Mouse (Mus musculus) intestine, embryonic 15.5 days (tissue): ENCODE measurements around the gene Ptges2. TPM values are rescaled to one million over a fixed set of nuclear protein-coding genes. Genes with fewer than 3 reads are reported as not detected.
A peak's percentile ranks its signal among the peaks of the same experiment; 100 is the strongest.

ENCODE experiments used
- ATAC-seq: fragments of 200-750 bp; cut with Nextera tagmentation; 2 replicates; pipeline ENCODE4 v1.8.0; 2017; ENCODE audit warnings: moderate TSS enrichment, moderate library complexity
- H3K27ac ChIP-seq: fragments of 300-500 bp; sonication (generic); 2 replicates; pipeline ENCODE4 v1.5.1; 2015; ENCODE audit warnings: mild to moderate bottlenecking, inconsistent platforms
- H3K27me3 ChIP-seq: fragments of 300-500 bp; sonication (generic); replicated peaks from 2 replicates; pipeline ENCODE4 v1.6.1; 2015; ENCODE audit warnings: inconsistent platforms
- H3K36me3 ChIP-seq: fragments of 300-500 bp; sonication (generic); 2 replicates; pipeline ENCODE4 v1.6.1; 2015; ENCODE audit warnings: inconsistent platforms
- H3K4me1 ChIP-seq: fragments of 300-500 bp; sonication (generic); replicated peaks from 2 replicates; pipeline ENCODE4 v1.6.1; 2015; ENCODE audit warnings: inconsistent platforms
- H3K4me2 ChIP-seq: fragments of 300-500 bp; sonication (generic); replicated peaks from 2 replicates; pipeline ENCODE4 v1.6.1; 2015; ENCODE audit warnings: mild to moderate bottlenecking, inconsistent platforms
- H3K4me3 ChIP-seq: fragments of 300-500 bp; sonication (generic); replicated peaks from 2 replicates; pipeline ENCODE4 v1.5.1; 2015; ENCODE audit warnings: inconsistent platforms
- H3K9ac ChIP-seq: fragments of 300-500 bp; sonication (generic); 2 replicates; pipeline ENCODE4 v1.6.1; 2015; ENCODE audit warnings: inconsistent platforms
- H3K9me3 ChIP-seq: fragments of 300-500 bp; sonication (generic); 2 replicates; pipeline ENCODE4 v1.6.1; 2016; ENCODE audit warnings: inconsistent platforms
- WGBS: fragments of 180-500 bp; shearing (Covaris S2); methylation state at CpG from one replicate; pipeline ENCODE4 v1.1.7; 2015; 5-methylcytosine and 5-hydroxymethylcytosine counted together
- polyA plus RNA-seq: library from polyadenylated mRNA; unstranded; fragments of >200 nt; fragmentation: Nextera tagmentation; extraction: Ambion mirVana; gene quantifications from 2 replicates; pipeline ENCODE4 v1.2.1, GENCODE M21; 2015

Gene Ptges2
- polyA plus RNA-seq, 1 experiment from 2014 or later = 43.5 TPM

- Histone ChIP-seq H3K36me3 (peaks cover 39% of the 10 kb centered on the region), H3K9me3 (no peaks in the 10 kb centered on the region), H3K27ac (no peak overlapping the region), H3K27me3 (no peaks in the 10 kb centered on the region), H3K9ac (no peak overlapping the region), H3K4me3 (no peak overlapping the region), H3K4me1 (peaks cover 23% of the 10 kb centered on the region), H3K4me2 (no peak overlapping the region)
- no peak for ATAC-seq
- 87% methylated on average over 12 of the region's 12 CpGs for WGBS
These were observed 24.4 kb downstream of the Ptges2 start for GRCm38 (mm10) chr2:32420066-32420608.

- Histone ChIP-seq H3K9me3 (no peaks in the 10 kb centered on the region), H3K4me1 (peaks cover 28% of the 10 kb centered on the region), H3K27me3 (no peaks in the 10 kb centered on the region), H3K36me3 (peaks cover 35% of the 10 kb centered on the region), H3K27ac (no peak overlapping the region), H3K4me3 (no peak overlapping the region), H3K4me2 (no peak overlapping the region), H3K9ac (no peak overlapping the region)
- WGBS = 81% methylated on average over 6 of the region's 6 CpGs
- ATAC-seq = no peak
These were observed 25.0 kb downstream of the Ptges2 start for GRCm38 (mm10) chr2:32420647-32421046.

GRCm38 (mm10) chr2:32421851-32422251, 26.2 kb downstream of the Ptges2 start:
- Histone ChIP-seq H3K9ac (no peak overlapping the region; the same call in 1 of the 2 replicates), H3K4me1 (peaks cover 30% of the 10 kb centered on the region), H3K27ac (no peak overlapping the region), H3K9me3 (no peaks in the 10 kb centered on the region), H3K4me2 (no peak overlapping the region), H3K36me3 (peaks cover 24% of the 10 kb centered on the region), H3K4me3 (no peak overlapping the region), H3K27me3 (no peaks in the 10 kb centered on the region)
- no peak for ATAC-seq
- 92% methylated on average over 6 of the region's 6 CpGs for WGBS

GRCm38 (mm10) chr2:32423481-32424331, 28.0 kb downstream of the Ptges2 start:
- WGBS = 2% methylated on average over 14 of the region's 14 CpGs
- Histone ChIP-seq H3K27ac (peak overlapping the region; percentile 82), H3K4me1 (peaks cover 43% of the 10 kb centered on the region), H3K36me3 (peaks cover 10% of the 10 kb centered on the region), H3K9me3 (no peaks in the 10 kb centered on the region), H3K4me2 (peak overlapping the region; percentile 78), H3K27me3 (no peaks in the 10 kb centered on the region), H3K9ac (peak overlapping the region; percentile 48), H3K4me3 (peak overlapping the region; percentile 31)
- ATAC-seq = peak; percentile 89

GRCm38 (mm10) chr2:32424796-32425195, 29.1 kb downstream of the Ptges2 start:
- Histone ChIP-seq H3K27ac (peak overlapping the region; percentile 82), H3K9ac (no peak overlapping the region; the same call in 1 of the 2 replicates), H3K36me3 (peaks cover 7% of the 10 kb centered on the region; the same call in 1 of the 2 replicates), H3K4me2 (0 out of 2 replicates have a peak overlapping the region, but pooled peaks have one; percentile 78), H3K9me3 (no peaks in the 10 kb centered on the region), H3K4me3 (no peak overlapping the region), H3K4me1 (peaks cover 52% of the 10 kb centered on the region), H3K27me3 (no peaks in the 10 kb centered on the region)
- WGBS = 38% methylated on average over 3 of the region's 3 CpGs
- no peak for ATAC-seq

- WGBS = 50% methylated on average over 5 of the region's 5 CpGs
- H3K36me3 ChIP-seq = 0 out of 2 replicates have a peak, but pooled peaks cover under 1% of the 10 kb centered on the region
- H3K4me2 ChIP-seq = no peak overlapping the region
- H3K4me3 ChIP-seq = no peak overlapping the region
- H3K9ac ChIP-seq = no peak overlapping the region
- no peak for ATAC-seq
- H3K27ac ChIP-seq = peak overlapping the region; percentile 82
- H3K27me3 ChIP-seq = no peaks in the 10 kb centered on the region
- no peaks in the 10 kb centered on the region for H3K9me3 ChIP-seq
- peaks cover 55% of the 10 kb centered on the region for H3K4me1 ChIP-seq
These were observed 29.9 kb downstream of the Ptges2 start for GRCm38 (mm10) chr2:32425568-32425967.

- Histone ChIP-seq H3K4me3 (no peak overlapping the region), H3K4me2 (no peak overlapping the region), H3K9me3 (no peaks in the 10 kb centered on the region), H3K27ac (no peak overlapping the region), H3K27me3 (no peaks in the 10 kb centered on the region), H3K4me1 (peaks cover 59% of the 10 kb centered on the region), H3K36me3 (no peaks in the 10 kb centered on the region), H3K9ac (no peak overlapping the region)
- ATAC-seq = no peak
- 97% methylated on average over 1 of the region's 1 CpGs for WGBS
These were observed 30.4 kb downstream of the Ptges2 start for GRCm38 (mm10) chr2:32426141-32426540.

- WGBS = 69% methylated on average over 5 of the region's 5 CpGs
- H3K27ac ChIP-seq = peak overlapping the region; percentile 58; the same call in 1 of the 2 replicates
- peak overlapping the region; percentile 37; the same call in 1 of the 2 replicates for H3K4me2 ChIP-seq
- H3K36me3 ChIP-seq = no peaks in the 10 kb centered on the region
- H3K9ac ChIP-seq = no peak overlapping the region
- no peak overlapping the region for H3K4me3 ChIP-seq
- no peak for ATAC-seq
- H3K4me1 ChIP-seq = peaks cover 61% of the 10 kb centered on the region
- H3K9me3 ChIP-seq = no peaks in the 10 kb centered on the region
- no peaks in the 10 kb centered on the region for H3K27me3 ChIP-seq
These were observed 32.0 kb downstream of the Ptges2 start for GRCm38 (mm10) chr2:32427720-32428119.

GRCm38 (mm10) chr2:32428262-32428722, 32.6 kb downstream of the Ptges2 start:
- 0 out of 2 replicates have a peak overlapping the region, but pooled peaks have one; percentile 31 for H3K9ac ChIP-seq
- WGBS = 36% methylated on average over 8 of the region's 8 CpGs

GRCm38 (mm10) chr2:32429215-32429891, 33.7 kb downstream of the Ptges2 start:
- ATAC-seq = no peak
- peaks cover 46% of the 10 kb centered on the region for H3K4me1 ChIP-seq
- no peaks in the 10 kb centered on the region for H3K9me3 ChIP-seq
- H3K4me3 ChIP-seq = no peak overlapping the region
- H3K4me2 ChIP-seq = peak overlapping the region; percentile 37
- WGBS = 68% methylated on average over 4 of the region's 4 CpGs
- peak overlapping the region; percentile 58 for H3K27ac ChIP-seq
- H3K36me3 ChIP-seq = no peaks in the 10 kb centered on the region
- H3K9ac ChIP-seq = no peak overlapping the region
- no peaks in the 10 kb centered on the region for H3K27me3 ChIP-seq

More at GRCm38 (mm10) chr2:32428262-32428722, 32.6 kb downstream of the Ptges2 start:
- H3K27ac ChIP-seq = peak overlapping the region; percentile 58
- H3K4me1 ChIP-seq = peaks cover 55% of the 10 kb centered on the region
- H3K27me3 ChIP-seq = no peaks in the 10 kb centered on the region
- no peaks in the 10 kb centered on the region for H3K9me3 ChIP-seq
- peak; percentile 84 for ATAC-seq
- H3K4me2 ChIP-seq = peak overlapping the region; percentile 37
- H3K4me3 ChIP-seq = 0 out of 2 replicates have a peak overlapping the region, but pooled peaks have one; percentile 5
- H3K36me3 ChIP-seq = no peaks in the 10 kb centered on the region

- H3K4me1 ChIP-seq = peaks cover 32% of the 10 kb centered on the region
- peak overlapping the region; percentile 41 for H3K9ac ChIP-seq
- H3K27me3 ChIP-seq = no peaks in the 10 kb centered on the region
- no peaks in the 10 kb centered on the region for H3K9me3 ChIP-seq
- 10% methylated on average over 18 of the region's 18 CpGs for whole genome bisulfite sequencing
- H3K4me3 ChIP-seq = peak overlapping the region; percentile 36
- ATAC-seq = peak; percentile 81
- peak overlapping the region; percentile 80 for H3K27ac ChIP-seq
- H3K36me3 ChIP-seq = no peaks in the 10 kb centered on the region
- H3K4me2 ChIP-seq = peak overlapping the region; percentile 64
These were observed 35.3 kb downstream of the Ptges2 start for GRCm38 (mm10) chr2:32430701-32431676.
